9 mouse cellular contexts compared by ENCODE assay signal in the genomic region with DNA sequence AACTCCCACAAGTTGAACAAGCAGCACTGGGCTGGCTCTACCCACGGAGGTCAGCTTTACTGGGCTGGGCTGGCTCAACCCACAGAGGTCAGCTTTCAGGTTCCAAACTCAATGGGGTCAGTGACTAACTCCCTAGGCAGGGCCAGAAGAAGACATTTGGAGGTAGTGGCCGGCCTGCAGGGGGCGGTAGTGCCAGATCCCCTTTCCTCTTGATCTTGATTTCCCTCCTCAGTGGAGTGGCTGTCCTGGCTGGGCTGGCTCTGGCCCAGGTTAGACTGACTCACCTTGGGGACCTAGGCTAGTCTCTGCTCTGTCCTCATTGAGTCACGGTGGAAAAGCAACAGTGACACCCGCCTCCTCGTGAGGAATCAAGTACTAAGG. TPM values are rescaled to one million over a fixed set of nuclear protein-coding genes. Genes with fewer than 3 reads are reported as not detected.
A peak's percentile ranks its signal among the peaks of the same experiment; 100 is the strongest.
DNase-seq lines count a peak whose midpoint lies in the region; ATAC-seq and TF ChIP-seq lines count a peak whose summit lies in the region.
"Had no signal": no experiment of that assay in that cellular context is flagged by ENCODE, and none has a peak within 500 bp of the region (broad histone marks: within the 10 kb centered on the region; RNA-seq: fewer than 3 reads in every experiment).

No protein-coding gene starts in this region.

- WGBS in thymus, adult 2 months = 95% methylated on average over 6 of the region's 6 CpGs
- WGBS in liver, postnatal 0 days (ENCODE audit: insufficient replicate concordance) = 77% methylated on average over 6 of the region's 6 CpGs

- no peaks in the 10 kb centered on the region for H3K36me3 ChIP-seq in thymus, adult 2 months (ENCODE audit: control insufficient read depth, insufficient read depth, low read length)
- H3K36me3 ChIP-seq in liver, postnatal 0 days (replicated peaks; ENCODE audit: insufficient read depth, low read length) = no peaks in the 10 kb centered on the region
- H3K36me3 ChIP-seq: embryonic facial prominence, embryonic 13.5 days; lung, embryonic 15.5 days had no signal

- H3K27ac ChIP-seq in thymus, adult 2 months (ENCODE audit: control insufficient read depth, insufficient read depth, low read length) = no peak overlapping the region
- H3K27ac ChIP-seq in liver, postnatal 0 days (ENCODE audit: low read depth) = no peak overlapping the region
- H3K27ac ChIP-seq: embryonic facial prominence, embryonic 13.5 days; lung, embryonic 15.5 days had no signal

- H3K4me2 ChIP-seq in liver, postnatal 0 days (ENCODE audit: low read depth, low read length) = no peak overlapping the region
- H3K4me2 ChIP-seq: embryonic facial prominence, embryonic 13.5 days; lung, embryonic 15.5 days had no signal

- H3K9ac ChIP-seq in liver, postnatal 0 days (replicated peaks) = no peak overlapping the region
- H3K9ac ChIP-seq: embryonic facial prominence, embryonic 13.5 days; lung, embryonic 15.5 days had no signal

- TF ChIP-seq CTCF in thymus, adult 2 months (IDR thresholded peaks at IDR 0.05; ENCODE audit: borderline replicate concordance, control insufficient read depth, extremely low read depth, insufficient read depth, low read length, poor library complexity) = peak; percentile 72; the same call in 1 of the 2 replicates
- peak; percentile 59 for TF ChIP-seq CTCF in liver, postnatal 0 days (IDR thresholded peaks at IDR 0.05; ENCODE audit: low read depth)

- H3K9me3 ChIP-seq in liver, postnatal 0 days (ENCODE audit: low read length) = no peaks in the 10 kb centered on the region
- H3K9me3 ChIP-seq: embryonic facial prominence, embryonic 13.5 days; lung, embryonic 15.5 days had no signal

- H3K4me3 ChIP-seq in thymus, adult 2 months (ENCODE audit: control insufficient read depth, insufficient read depth, low read length) = no peak overlapping the region
- no peak overlapping the region for H3K4me3 ChIP-seq in liver, postnatal 0 days (ENCODE audit: low read depth, low read length)
- H3K4me3 ChIP-seq: embryonic facial prominence, embryonic 13.5 days; lung, embryonic 15.5 days had no signal

- no peaks in the 10 kb centered on the region for H3K27me3 ChIP-seq in thymus, adult 2 months (ENCODE audit: control insufficient read depth, insufficient read depth, low read length)
- H3K27me3 ChIP-seq in liver, postnatal 0 days (ENCODE audit: insufficient read depth, low read length) = no peaks in the 10 kb centered on the region
- H3K27me3 ChIP-seq: embryonic facial prominence, embryonic 13.5 days; lung, embryonic 15.5 days had no signal

- ATAC-seq in liver, postnatal 0 days = peak; percentile 92

- TF ChIP-seq POLR2A in thymus, adult 2 months (IDR thresholded peaks at IDR 0.05; ENCODE audit: control insufficient read depth, extremely low read depth, insufficient read depth, low read length, poor library complexity) = no peak

- no peaks in the 10 kb centered on the region for H3K4me1 ChIP-seq in thymus, adult 2 months (replicated peaks; ENCODE audit: control insufficient read depth, insufficient read depth, low read length)
- peaks cover 3% of the 10 kb centered on the region; the same call in 1 of the 2 replicates for H3K4me1 ChIP-seq in liver, postnatal 0 days (ENCODE audit: insufficient read depth)
- H3K4me1 ChIP-seq: embryonic facial prominence, embryonic 13.5 days; lung, embryonic 15.5 days had no signal

- DNase-seq in thymus, adult 2 months = peak; percentile 40
- no peak for DNase-seq in thymus, postnatal 0 days (ENCODE audit: low spot score)
- peak; percentile 81 for DNase-seq in adrenal gland, postnatal 14 days
- peak; percentile 58 for DNase-seq in liver, postnatal 0 days
- peak; percentile 61 for DNase-seq in testis, postnatal 10 days (ENCODE audit: low spot score)
- DNase-seq in adipocyte (ENCODE audit: low spot score) = no peak
- DNase-seq in cerebellum, adult 11 months = no peak

- TF ChIP-seq EP300 in liver, postnatal 0 days (IDR thresholded peaks at IDR 0.05; ENCODE audit: low read depth) = no peak

RNA-seq across cellular contexts. Expression of a gene that starts 20.4 kb away (rescaled TPM):
- polyA plus RNA-seq in thymus, adult 2 months (2012; rRNA removed) = 25.3 and 29.3 TPM in 2 replicates
- 16.3 and 18.9 TPM in 2 replicates for polyA plus RNA-seq in thymus, postnatal 0 days (2015; fragmentation: Nextera tagmentation; extraction: Ambion mirVana)
- total RNA-seq in adrenal gland, postnatal 14 days (2021) = 63.6 and 119 TPM in 2 replicates
- polyA plus RNA-seq in liver, postnatal 0 days (2015; fragmentation: Nextera tagmentation; extraction: Ambion mirVana) = 32.4 and 36.9 TPM in 2 replicates

RNA-seq across cellular contexts. Expression of a gene that starts 21.4 kb away (rescaled TPM):
- polyA plus RNA-seq in thymus, adult 2 months (2012; rRNA removed) = 8.8 and 9.2 TPM in 2 replicates
- polyA plus RNA-seq in thymus, postnatal 0 days (2015; fragmentation: Nextera tagmentation; extraction: Ambion mirVana) = 5.4 and 6.2 TPM in 2 replicates
- 4.3 and 4.4 TPM in 2 replicates for total RNA-seq in adrenal gland, postnatal 14 days (2021)
- polyA plus RNA-seq in liver, postnatal 0 days (2015; fragmentation: Nextera tagmentation; extraction: Ambion mirVana) = 1.6 and 1.8 TPM in 2 replicates

Comparison
In these comparisons a context has a peak if more than half of its experiments do, and no peak if none do; other contexts are left out.
1. DNase-seq: peak in thymus, adult 2 months (single experiment), adrenal gland, postnatal 14 days (single experiment), liver, postnatal 0 days (single experiment) and testis, postnatal 10 days (single experiment); none in thymus, postnatal 0 days (single experiment), adipocyte (single experiment) and cerebellum, adult 11 months (single experiment).